Mouse (Mus musculus): Measurements from ENCODE around the gene Gjb1.

The Gjb1 gene

DNA sequence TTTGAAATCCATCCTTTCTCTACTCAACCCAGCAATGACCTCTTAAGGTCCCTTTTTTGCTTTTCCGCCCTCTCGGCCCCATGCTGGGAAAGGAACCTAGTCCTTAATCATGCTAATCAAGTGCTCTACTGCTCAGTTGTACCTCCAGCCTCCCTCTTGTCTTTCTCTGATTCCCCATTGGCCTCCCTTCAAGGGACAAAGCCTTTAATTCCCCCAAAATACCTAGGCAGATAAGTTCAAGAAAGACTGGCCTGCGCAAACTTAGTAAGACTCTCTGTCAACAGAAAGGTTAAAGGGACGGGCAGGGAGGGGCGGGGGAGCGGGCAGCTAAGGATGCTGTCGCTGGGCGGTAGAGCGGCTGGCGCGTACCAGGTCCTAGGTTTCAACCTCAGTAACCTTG lies 20.3 kb downstream of the Gjb1 start:
- DNase-seq (ENCODE audit: extremely low spot score): no peak

DNA sequence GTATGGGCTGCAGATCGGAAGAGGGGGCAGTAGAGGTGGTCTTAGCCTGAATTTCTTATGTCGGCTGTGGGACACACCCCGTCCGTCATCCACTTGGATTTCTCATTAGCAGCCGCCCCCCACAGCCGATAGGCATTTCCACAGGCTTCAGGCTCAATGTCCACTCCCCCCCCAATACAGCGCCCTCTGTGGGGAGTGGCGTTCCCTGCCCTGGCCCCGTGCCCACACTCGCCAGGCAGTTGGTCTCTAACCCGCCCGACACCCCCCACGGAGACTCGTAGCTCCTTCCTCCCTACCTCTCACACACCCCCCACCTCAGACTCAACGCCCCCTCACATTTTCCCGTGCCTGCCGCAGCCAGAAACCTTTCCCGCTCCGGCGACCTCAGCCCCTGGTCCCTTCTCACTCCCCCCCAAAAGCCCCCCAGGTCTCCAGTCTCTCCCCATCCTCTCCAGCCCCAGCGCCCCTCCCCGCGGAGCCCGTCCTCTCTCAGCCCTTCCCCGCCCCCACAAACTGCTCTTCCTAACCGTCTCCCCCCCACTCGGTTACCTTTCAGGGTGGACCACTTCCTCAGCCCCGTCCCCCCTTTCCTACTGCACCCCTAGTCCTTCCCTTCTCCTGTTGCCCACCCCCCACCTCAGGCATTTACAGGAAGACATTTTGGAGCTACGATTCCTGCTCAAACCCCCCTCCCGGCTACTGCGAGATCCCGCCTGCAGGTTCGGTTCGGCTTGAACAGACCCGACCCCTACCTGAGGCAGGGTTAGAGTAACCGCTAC lies 43.0 kb downstream of the Gjb1 start:
- DNase-seq (ENCODE audit: extremely low spot score): peak; percentile 27

DNA sequence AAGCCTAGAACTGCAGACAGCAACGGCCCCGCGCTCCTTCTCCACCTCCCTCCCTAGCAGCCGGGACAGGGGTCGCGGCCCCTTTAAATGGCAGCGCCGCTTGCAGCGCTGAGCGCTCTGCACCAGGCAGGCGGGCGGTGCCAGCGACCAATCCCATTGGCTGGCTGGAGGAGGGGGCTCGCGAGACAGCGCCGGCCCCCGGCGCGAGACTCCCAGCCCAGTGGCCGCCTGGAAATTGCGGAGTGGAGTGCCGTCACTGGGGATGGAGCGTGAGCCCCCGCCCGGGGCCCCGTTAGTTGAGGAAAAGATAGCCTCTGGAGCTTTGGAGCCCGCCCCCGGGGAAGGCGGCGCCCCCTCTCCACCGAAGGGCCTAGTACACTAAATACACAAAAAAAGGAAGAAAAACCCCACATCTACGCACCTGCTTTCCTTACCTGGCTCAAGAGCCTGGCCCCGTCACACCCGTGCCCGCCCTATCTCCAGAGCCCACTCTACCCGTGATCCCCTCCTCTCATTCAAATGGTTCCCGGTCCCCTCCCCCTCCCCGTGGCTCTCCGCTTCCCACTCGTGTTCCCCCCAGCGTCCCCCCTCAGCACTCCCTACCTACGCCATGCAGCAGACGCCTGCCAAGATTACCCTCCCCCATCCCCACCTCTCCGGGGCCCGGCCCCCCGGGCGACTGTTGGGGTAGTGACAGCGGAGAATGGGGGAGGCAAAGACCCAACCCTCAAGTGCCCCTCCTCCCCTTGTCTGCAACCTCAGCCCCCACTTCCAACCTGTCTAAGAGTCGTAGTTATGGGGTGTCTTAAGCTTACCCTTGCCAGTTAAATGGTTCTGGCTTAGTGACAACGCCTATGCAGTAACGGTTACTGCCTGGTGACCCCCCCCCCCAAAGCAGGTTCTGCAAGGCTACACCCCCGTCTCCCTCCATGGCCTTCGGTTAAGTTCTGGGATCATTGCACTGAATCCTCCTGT lies 43.8 kb downstream of the Gjb1 start:
- DNase-seq (ENCODE audit: extremely low spot score): peak; percentile 84

DNA sequence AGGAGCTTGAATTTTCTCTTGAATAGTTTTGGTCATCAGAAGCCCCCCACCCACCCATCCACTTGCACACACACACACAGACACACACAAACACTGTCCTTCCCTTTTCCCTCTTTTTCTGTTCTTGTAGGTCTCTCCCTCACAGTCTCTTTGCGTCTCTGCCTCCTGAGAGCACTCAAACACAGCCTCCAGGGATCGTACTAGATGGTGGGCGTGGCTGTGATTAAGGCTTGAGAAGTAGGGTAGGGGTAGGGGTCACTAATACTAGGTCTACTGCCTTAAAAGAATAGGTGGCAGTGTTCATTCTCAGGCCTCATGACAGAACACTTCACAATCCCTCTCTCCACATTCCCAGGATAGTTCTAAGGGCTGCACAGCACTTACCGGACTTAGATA lies 44.5 kb downstream of the Gjb1 start, which contains the start of gene Zmym3:
Gene Zmym3, minus strand, starts transcription at position 150 of the 396 bp plus-strand sequence.
- no peak for DNase-seq (ENCODE audit: extremely low spot score)

DNA sequence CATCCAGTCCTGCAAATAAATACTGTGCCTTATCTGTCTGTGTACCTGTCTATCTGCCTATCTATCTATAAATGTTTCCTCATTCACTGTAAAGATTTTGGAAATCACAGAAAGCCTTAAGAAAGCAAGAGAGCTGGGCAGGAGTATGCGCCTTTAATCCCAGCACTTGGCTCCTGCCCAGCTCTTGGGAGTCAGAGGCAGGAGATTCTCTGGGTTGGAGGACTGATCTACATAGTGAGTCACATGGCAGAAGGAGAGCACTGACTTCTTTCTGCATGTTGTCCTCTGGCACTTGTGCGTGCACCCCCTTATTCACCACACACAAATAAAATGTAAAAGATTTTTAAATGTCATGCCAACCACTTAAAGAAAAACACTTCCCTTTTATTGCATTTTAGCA lies 47.3 kb downstream of the Gjb1 start:
- no peak for DNase-seq (ENCODE audit: extremely low spot score)

DNA sequence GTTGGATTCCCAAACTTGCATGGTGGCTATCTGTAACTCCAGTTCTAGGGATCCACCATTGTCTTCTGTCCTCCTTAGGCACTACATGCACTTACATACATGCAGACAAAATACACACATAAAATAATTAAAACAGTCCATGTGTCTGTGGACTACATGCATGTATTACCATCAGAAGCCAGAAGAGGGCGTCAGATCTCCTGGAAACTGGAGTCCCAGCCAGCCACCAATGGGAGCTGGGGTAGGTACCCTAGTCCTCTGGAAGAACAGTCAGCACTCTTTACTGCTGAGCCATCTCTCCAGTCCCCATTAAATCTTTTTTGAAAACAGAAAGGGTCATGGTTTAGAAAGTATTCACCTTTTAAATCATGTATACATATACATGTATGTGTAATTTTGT lies 51.6 kb downstream of the Gjb1 start:
- DNase-seq (ENCODE audit: extremely low spot score): no peak

DNA sequence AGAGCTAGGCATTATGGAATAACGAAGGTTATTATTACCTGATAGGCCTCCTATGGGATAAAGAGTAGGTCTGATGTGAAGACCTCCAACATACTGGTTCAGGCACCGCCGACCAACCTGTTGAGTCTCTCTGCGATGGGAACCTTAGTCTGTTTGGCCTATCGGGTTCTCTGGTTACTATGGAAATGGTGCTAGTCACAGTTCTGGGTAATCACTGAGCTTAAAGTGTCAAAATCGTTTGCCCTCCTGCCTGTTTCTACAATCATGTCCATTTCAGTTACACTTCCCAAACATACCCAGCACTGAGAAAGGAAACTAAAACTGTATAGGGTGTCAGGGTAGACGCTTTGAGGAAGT lies 52.6 kb downstream of the Gjb1 start:
- peak; percentile 23 for DNase-seq (ENCODE audit: extremely low spot score)

DNA sequence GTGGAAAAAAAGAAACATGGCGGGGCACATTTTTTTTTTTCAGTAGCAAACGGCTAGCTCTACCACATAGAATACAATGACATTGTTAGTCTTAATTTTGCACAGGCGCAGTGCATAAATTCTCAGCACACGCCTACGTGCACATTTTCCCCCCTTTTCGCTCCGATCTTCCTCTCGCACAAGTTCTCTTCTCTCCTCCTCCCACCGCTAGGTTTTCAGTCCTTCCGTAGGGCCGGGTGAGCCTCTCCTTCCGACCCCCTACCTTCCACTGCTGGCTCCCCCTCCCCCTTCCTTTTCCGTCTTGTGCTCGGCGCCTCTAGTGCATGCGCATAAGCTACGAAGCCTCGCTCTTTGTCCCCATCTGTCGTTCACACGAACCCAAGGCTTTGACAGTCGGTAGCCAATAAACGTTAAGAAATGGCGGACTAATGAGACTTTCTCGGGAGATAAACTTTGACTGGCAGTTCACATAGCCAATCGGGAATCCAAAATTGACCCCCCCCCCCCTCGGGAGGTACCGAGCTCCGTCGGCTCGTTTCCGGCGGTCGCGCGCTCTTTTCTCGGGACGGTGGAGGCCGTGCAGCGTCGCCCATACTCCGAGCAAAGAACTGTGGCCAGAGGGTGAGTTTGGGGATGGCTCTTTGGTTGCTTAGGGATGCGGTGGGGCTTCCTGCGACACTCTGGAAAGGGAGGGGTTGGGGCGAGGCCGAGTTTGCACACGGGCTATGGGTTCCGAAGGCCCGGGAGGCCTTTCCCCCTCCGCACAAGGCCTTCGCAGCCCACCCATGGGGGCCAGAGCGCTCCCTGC lies 53.2 kb downstream of the Gjb1 start, which contains the start of gene Nono:
Gene Nono, plus strand, starts transcription at position 177 of the 808 bp plus-strand sequence.
- DNase-seq (ENCODE audit: extremely low spot score): peak; percentile 87

DNA sequence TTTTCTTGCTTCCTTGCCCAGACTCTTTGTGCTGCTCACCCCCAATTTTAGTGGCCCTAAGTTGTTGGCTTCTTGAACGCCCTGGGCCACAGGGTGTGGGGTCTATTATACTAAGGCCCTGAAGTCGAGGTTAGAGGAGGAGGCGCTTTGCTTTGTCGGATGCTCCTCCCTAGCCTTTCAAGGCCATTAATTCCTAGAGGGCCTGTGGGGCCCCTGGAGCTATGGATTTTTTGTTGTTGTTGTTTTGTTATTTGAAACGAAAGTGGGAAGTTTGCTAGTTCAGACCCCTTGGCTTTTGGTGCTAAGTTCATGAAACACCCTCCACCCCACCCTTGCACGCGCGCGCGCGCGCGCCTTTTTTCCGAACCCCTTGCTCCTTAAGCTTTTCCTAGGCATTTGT lies 53.8 kb downstream of the Gjb1 start:
- DNase-seq (ENCODE audit: extremely low spot score): no peak

All from embryo, embryonic 9.5 days (tissue).